Mouse (Mus musculus) MEL (cell line): ENCODE data around the gene Depp1.

ENCODE experiments used
- POLR2A ChIP-seq, 2 experiments: IDR thresholded peaks; 2 replicates each; pipeline ENCODE4 v1.6.1; 2011 to 2012; ENCODE audit warnings: low read length in 2 of 2, mild to moderate bottlenecking in 2 of 2, control low read depth in 1 of 2, improper control_type of control experiment in 1 of 2, low read depth in 1 of 2, moderate library complexity in 1 of 2; ENCODE audit not compliant: control insufficient read depth in 1 of 2, insufficient read depth in 1 of 2, poor library complexity in 1 of 2
- TAL1 ChIP-seq: IDR thresholded peaks from 2 replicates; pipeline ENCODE4 v1.6.1; 2012; ENCODE audit warnings: mild to moderate bottlenecking, inconsistent platforms, low read length, moderate library complexity, mixed read lengths

- no peak for TF ChIP-seq TAL1
- no peak for TF ChIP-seq POLR2A (IDR thresholded peaks at IDR 0.05; ENCODE audit: control insufficient read depth in 1 of 2, insufficient read depth in 1 of 2, low read depth in 1 of 2, low read length in 2 of 2, poor library complexity in 1 of 2)
These were observed 598 bp upstream of the Depp1 start for GRCm38 (mm10) chr6:116649811-116650210.
